Mouse (Mus musculus): ENCODE data around the gene Qsox2. TPM values are rescaled to one million over a fixed set of nuclear protein-coding genes. Genes with fewer than 3 reads are reported as not detected.

Gene Qsox2
- polyA plus RNA-seq, 1 experiment from 2014 or later: 11.8 TPM

- no peak overlapping the region for H3K4me2 ChIP-seq
- no peaks in the 10 kb centered on the region for H3K9me3 ChIP-seq (replicated peaks; ENCODE audit: control insufficient read depth, low read length)
- no peak for ATAC-seq (replicated peaks; ENCODE audit: insufficient number of reproducible peaks, low FRiP score, low TSS enrichment)
- H3K36me3 ChIP-seq (ENCODE audit: control insufficient read depth, insufficient read depth, low read length): no peaks in the 10 kb centered on the region
- whole genome bisulfite sequencing (ENCODE audit: insufficient replicate concordance): 75% methylated on average over 3 of the region's 3 CpGs
- H3K4me3 ChIP-seq (ENCODE audit: low read depth, low read length): no peak overlapping the region
- peaks cover 3% of the 10 kb centered on the region; the same call in 1 of the 2 replicates for H3K27me3 ChIP-seq (ENCODE audit: control insufficient read depth, insufficient read depth, low read length)
- H3K9ac ChIP-seq (ENCODE audit: low read depth, low read length): no peak overlapping the region
- no peak overlapping the region for H3K27ac ChIP-seq (ENCODE audit: low read depth, low read length)
- peaks cover 4% of the 10 kb centered on the region for H3K4me1 ChIP-seq (ENCODE audit: control insufficient read depth, insufficient read depth, low read length)
Measured at GRCm38 (mm10) chr2:26166890-26167289, 70.4 kb downstream of the Qsox2 start.

Other genes starting within 250 kb of the Qsox2 start
- gene Ubac1, start 215.8 kb downstream of the Qsox2 start, polyA plus RNA-seq (2014; fragmentation: Nextera tagmentation; extraction: Ambion mirVana): 136 and 141 TPM in 2 replicates
- 3.4 and 7.1 TPM in 2 replicates for gene Nacc2, start 114.3 kb downstream of the Qsox2 start, polyA plus RNA-seq (2014; fragmentation: Nextera tagmentation; extraction: Ambion mirVana)
- 0.59 and 0.63 TPM in 2 replicates for gene Lhx3, start 29.2 kb downstream of the Qsox2 start, polyA plus RNA-seq (2014; fragmentation: Nextera tagmentation; extraction: Ambion mirVana)
- 0.09 TPM in 1 of 2 replicates, not detected in the other for gene Ccdc187, start 57.0 kb upstream of the Qsox2 start, polyA plus RNA-seq (2014; fragmentation: Nextera tagmentation; extraction: Ambion mirVana)
- 21.4 and 30.2 TPM in 2 replicates for gene Gpsm1, start 78.0 kb upstream of the Qsox2 start, polyA plus RNA-seq (2014; fragmentation: Nextera tagmentation; extraction: Ambion mirVana)
- 26.3 and 28.0 TPM in 2 replicates for gene Dnlz, start 114.6 kb upstream of the Qsox2 start, polyA plus RNA-seq (2014; fragmentation: Nextera tagmentation; extraction: Ambion mirVana)
- 0.38 and 0.59 TPM in 2 replicates for gene Card9, start 123.4 kb upstream of the Qsox2 start, polyA plus RNA-seq (2014; fragmentation: Nextera tagmentation; extraction: Ambion mirVana)
- gene Snapc4, start 143.1 kb upstream of the Qsox2 start, polyA plus RNA-seq (2014; fragmentation: Nextera tagmentation; extraction: Ambion mirVana): 16.8 and 18.2 TPM in 2 replicates
- gene Entr1, start 151.8 kb upstream of the Qsox2 start, polyA plus RNA-seq (2014; fragmentation: Nextera tagmentation; extraction: Ambion mirVana): 87.4 and 89.1 TPM in 2 replicates
- 112 and 134 TPM in 2 replicates for gene Pmpca, start 151.8 kb upstream of the Qsox2 start, polyA plus RNA-seq (2014; fragmentation: Nextera tagmentation; extraction: Ambion mirVana)
- gene Inpp5e, start 171.7 kb upstream of the Qsox2 start, polyA plus RNA-seq (2014; fragmentation: Nextera tagmentation; extraction: Ambion mirVana): 14.1 and 14.2 TPM in 2 replicates
- gene Sec16a, start 207.7 kb upstream of the Qsox2 start, polyA plus RNA-seq (2014; fragmentation: Nextera tagmentation; extraction: Ambion mirVana): 23.6 and 27.1 TPM in 2 replicates